Mouse (Mus musculus): Measurements from ENCODE around the gene Olfr736. TPM values are rescaled to one million over a fixed set of nuclear protein-coding genes. Genes with fewer than 3 reads are reported as not detected.

Olfr736 gene
- not detected for total RNA-seq (2021)
- long read RNA-seq, experiment 1, result 0 reads
- long read RNA-seq, experiment 2, result 0 reads

GRCm38 (mm10) chr14:50380863-50381262 is at the start of gene Olfr736:
Gene Olfr736 (plus strand): TSS chr14:50381163.
- intact Hi-C loops (cut with DNase I), result no loop called here
- no peak for DNase-seq (ENCODE audit: low spot score in 2 of 2)

GRCm38 (mm10) chr14:50348796-50349195 is 32.2 kb upstream of the Olfr736 start, which contains the start of gene Olfr735:
Gene Olfr735 (minus strand): TSS chr14:50348872.
- intact Hi-C loops (cut with DNase I), result no loop called here
- DNase-seq (ENCODE audit: low spot score in 2 of 2), result no peak

DNA sequence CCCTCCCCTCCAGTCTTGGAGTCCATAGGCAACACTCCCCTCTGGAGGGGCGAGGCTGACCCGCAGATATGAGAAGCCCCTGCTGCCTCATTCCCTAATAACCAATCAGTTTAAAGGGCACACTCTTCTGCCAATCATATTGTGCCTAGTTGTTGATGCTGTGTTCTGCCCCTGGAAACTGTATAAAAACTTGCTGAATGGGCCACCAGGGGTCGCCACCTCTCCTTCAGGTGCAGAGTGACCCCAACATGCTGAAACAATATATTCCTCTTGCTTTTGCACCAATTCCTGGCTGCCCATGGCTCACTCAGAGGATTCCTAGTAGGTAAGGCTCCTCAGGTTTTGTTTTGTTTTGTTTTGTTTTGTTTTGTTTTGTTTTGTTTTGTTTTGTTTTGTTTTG is 28.5 kb upstream of the Olfr736 start:
- intact Hi-C loops (cut with DNase I), result no loop called here
- peak in 1 of 2 experiments; percentile 1 for DNase-seq (ENCODE audit: low spot score in 2 of 2)

DNA sequence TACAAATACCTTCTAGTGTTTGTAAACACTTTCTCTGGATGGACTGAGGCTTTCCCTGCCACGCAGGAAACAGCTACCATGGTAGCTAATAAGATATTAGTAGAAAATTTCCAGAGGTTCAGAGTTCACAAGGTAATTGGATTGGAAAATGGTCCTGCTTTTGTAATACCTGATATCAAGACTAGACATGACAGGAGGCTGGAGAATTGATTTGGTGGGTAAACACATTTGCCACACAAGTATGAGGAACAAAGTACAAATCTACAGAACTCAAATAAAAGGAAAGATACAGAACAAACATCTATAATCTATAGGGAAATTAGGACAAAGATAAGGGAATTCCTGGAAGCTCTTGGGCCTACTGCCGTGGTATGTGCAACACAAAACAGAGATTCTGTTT is 24.2 kb upstream of the Olfr736 start:
- no peak for DNase-seq (ENCODE audit: low spot score in 2 of 2)
- intact Hi-C loops (cut with DNase I), result no loop called here

DNA sequence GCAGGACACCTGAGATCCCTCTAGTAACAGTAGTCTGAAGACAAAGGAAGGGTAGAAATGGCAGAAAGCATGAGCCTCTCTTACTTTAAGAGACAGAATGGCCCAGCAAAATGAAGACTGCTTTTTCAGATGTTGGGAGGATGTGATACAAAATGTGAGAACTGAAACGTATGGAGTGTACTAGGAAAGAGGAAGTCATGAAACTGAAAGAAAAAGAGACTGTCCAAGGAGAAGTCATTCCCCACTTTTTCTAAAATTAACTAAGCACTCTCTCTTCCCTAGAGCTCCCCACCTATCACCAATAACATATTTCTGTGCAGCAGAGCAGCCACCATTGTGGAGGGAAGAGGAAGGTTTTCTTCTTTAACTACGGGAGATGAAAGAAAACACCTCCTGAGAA is 23.4 kb upstream of the Olfr736 start, which contains the start of gene Tlr11:
Gene Tlr11, plus strand, starts transcription at position 322 of the 400 bp plus-strand sequence.
- intact Hi-C loops (cut with DNase I), result no loop called here
- DNase-seq (ENCODE audit: low spot score in 2 of 2), result no peak

DNA sequence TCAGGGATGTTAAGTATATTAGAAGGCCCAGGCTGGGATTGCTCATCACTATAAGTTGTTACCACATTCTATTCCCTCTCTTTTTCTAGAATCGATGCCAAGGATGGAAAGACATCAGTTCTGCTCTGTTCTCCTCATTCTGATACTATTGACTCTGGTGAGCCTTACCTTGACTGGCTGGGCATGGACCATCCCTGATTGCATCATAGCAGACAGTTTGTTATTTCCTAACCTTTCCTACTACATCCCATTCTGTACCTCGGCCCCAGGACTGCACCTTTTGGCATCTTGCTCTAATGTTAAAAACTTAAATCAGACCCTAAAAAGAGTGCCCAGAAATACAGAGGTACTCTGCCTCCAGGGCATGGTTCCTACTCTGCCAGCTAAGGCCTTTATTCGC is 20.5 kb upstream of the Olfr736 start:
- no peak for DNase-seq (ENCODE audit: low spot score in 2 of 2)

DNA sequence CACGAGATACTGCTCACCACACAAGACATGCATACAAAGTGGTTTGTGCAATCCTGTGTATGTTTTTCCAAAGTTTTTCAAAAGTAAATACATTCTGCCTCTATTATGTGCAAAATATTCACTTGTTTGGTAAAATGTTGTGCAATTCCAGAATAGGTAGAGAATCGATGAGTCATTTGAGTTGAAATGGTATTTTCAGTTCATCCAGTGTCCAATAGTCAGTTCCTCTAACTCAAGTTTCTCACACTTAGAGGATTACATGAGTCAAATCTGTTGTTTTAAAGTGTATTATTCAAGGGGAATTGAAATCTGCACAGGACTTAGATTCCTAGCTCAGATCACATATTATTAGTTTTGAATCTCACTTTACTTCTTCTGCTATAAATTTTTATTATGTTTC is 17.4 kb upstream of the Olfr736 start:
- intact Hi-C loops (cut with DNase I), result no loop called here
- no peak for DNase-seq (ENCODE audit: low spot score in 2 of 2)

More for the DNA sequence above, 20.5 kb upstream of the Olfr736 start:
- intact Hi-C loops (cut with DNase I), result no loop called here

DNA sequence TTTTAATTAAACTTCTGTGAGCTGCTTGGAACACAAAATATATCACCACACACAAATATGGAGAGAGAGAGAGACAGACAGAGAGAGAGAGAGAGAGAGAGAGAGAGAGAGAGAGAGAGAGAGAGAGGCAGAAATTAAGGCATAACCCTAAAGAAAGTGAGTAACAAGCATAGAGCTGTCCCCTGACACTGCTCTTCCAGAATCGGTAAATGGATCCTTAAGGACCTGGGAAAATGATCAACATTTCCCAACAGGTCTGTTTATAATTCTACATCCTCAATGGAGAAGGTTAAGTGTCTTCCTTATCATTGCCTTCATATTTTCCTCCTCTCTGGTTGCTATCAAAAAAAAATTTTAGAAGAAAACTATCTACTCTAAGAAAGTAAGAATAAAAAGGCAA is 26.3 kb downstream of the Olfr736 start, which contains the start of gene Olfr738:
Gene Olfr738, plus strand, starts transcription at position 301 of the 400 bp plus-strand sequence.
- no peak for DNase-seq (ENCODE audit: low spot score in 2 of 2)
- intact Hi-C loops (cut with DNase I), result no loop called here

- DNase-seq (ENCODE audit: low spot score in 2 of 2), result no peak
- intact Hi-C loops (cut with DNase I), result no loop called here
Observed at GRCm38 (mm10) chr14:50418326-50418725, 37.4 kb downstream of the Olfr736 start, which contains the start of gene Olfr739. Gene Olfr739 (plus strand): TSS chr14:50418626.

Other genes with a start within 250 kb of the Olfr736 start
- gene Olfr728, start 238.5 kb upstream of the Olfr736 start, total RNA-seq (2021), result not detected
- gene Olfr729, start 228.3 kb upstream of the Olfr736 start, total RNA-seq (2021), result not detected
- not detected for gene Olfr730, start 193.0 kb upstream of the Olfr736 start, total RNA-seq (2021)
- not detected for gene Olfr731, start 139.3 kb upstream of the Olfr736 start, total RNA-seq (2021)
- gene Olfr732, start 97.0 kb upstream of the Olfr736 start, total RNA-seq (2021), result not detected
- not detected for gene Olfr733, start 79.6 kb upstream of the Olfr736 start, total RNA-seq (2021)
- not detected for gene Olfr734, start 54.4 kb upstream of the Olfr736 start, total RNA-seq (2021)
- gene Olfr735, start 32.3 kb upstream of the Olfr736 start, total RNA-seq (2021), result not detected
- gene Tlr11, start 23.2 kb upstream of the Olfr736 start, total RNA-seq (2021), result not detected
- gene Olfr738, start 26.4 kb downstream of the Olfr736 start, total RNA-seq (2021), result not detected
- gene Olfr739, start 37.5 kb downstream of the Olfr736 start, total RNA-seq (2021), result not detected
- not detected for gene Olfr740, start 64.4 kb downstream of the Olfr736 start, total RNA-seq (2021)
- not detected for gene Olfr741, start 91.6 kb downstream of the Olfr736 start, total RNA-seq (2021)
- not detected for gene Olfr742, start 122.4 kb downstream of the Olfr736 start, total RNA-seq (2021)
- not detected for gene Olfr743, start 140.7 kb downstream of the Olfr736 start, total RNA-seq (2021)
- not detected for gene Olfr744, start 233.7 kb downstream of the Olfr736 start, total RNA-seq (2021)